Mouse (Mus musculus) ES-Bruce4 (cell line): Measurements from ENCODE around the gene Wnt2.

Experiments
- CTCF ChIP-seq: IDR thresholded peaks from one replicate; pipeline ENCODE4 v1.8.1; 2011; ENCODE audit warnings: low read depth, low read length
- POLR2A ChIP-seq: IDR thresholded peaks from one replicate; pipeline ENCODE4 v1.8.1; 2011; ENCODE audit warnings: low read length; ENCODE audit not compliant: insufficient read depth

- TF ChIP-seq POLR2A: no peak
- TF ChIP-seq CTCF: no peak
Observed at GRCm38 (mm10) chr6:17951779-17952178, 78.6 kb downstream of the Wnt2 start.
